Comparison of ENCODE assay signal across 8 mouse cellular contexts in genomic region chr7:141228279-141229067, GRCm38 (mm10). TPM values are rescaled to one million over a fixed set of nuclear protein-coding genes. Genes with fewer than 3 reads are reported as not detected.
A peak's percentile ranks its signal among the peaks of the same experiment; 100 is the strongest.
DNase-seq lines count a peak whose midpoint lies in the region; ATAC-seq and TF ChIP-seq lines count a peak whose summit lies in the region.

Gene Phrf1, plus strand, starts transcription at chr7:141228784.

- peak; percentile 95 for DNase-seq in 416B (ENCODE audit: low read depth)
- DNase-seq in heart, adult 9 months (ENCODE audit: low spot score in 2 of 2), result peak; percentile 80 to 90
- peak; percentile 75 to 90 for DNase-seq in monocyte, adult 2 months (ENCODE audit: low read depth in 1 of 2, low spot score in 2 of 2)
- peak; percentile 83 to 85 for DNase-seq in spleen, postnatal 36 days (ENCODE audit: low spot score in 2 of 2)

- ATAC-seq in embryonic facial prominence, embryonic 15.5 days (ENCODE audit: insufficient number of reproducible peaks, low FRiP score, low TSS enrichment, low read depth), result peak; percentile 92
- peak; percentile 94 for ATAC-seq in kidney, embryonic 14.5 days (ENCODE audit: low FRiP score, low TSS enrichment)
- peak; percentile 86 for ATAC-seq in limb, embryonic 15.5 days (ENCODE audit: insufficient number of reproducible peaks, low FRiP score, low TSS enrichment, low read depth)

- WGBS in bone marrow, adult 2 months, result under 1% methylated on average over 76 of the region's 76 CpGs
- WGBS in embryonic facial prominence, embryonic 15.5 days, result under 1% methylated on average over 76 of the region's 76 CpGs
- under 1% methylated on average over 74 of the region's 76 CpGs for WGBS in kidney, embryonic 14.5 days
- under 1% methylated on average over 76 of the region's 76 CpGs for WGBS in limb, embryonic 15.5 days

- peaks cover 21% of the 10 kb centered on the region for H3K36me3 ChIP-seq in embryonic facial prominence, embryonic 15.5 days
- H3K36me3 ChIP-seq in kidney, embryonic 14.5 days (ENCODE audit: control insufficient read depth, insufficient read depth, low read length), result peaks cover 28% of the 10 kb centered on the region
- H3K36me3 ChIP-seq in limb, embryonic 15.5 days, result peaks cover 28% of the 10 kb centered on the region

- no peaks in the 10 kb centered on the region for H3K9me3 ChIP-seq in embryonic facial prominence, embryonic 15.5 days (replicated peaks)
- no peaks in the 10 kb centered on the region for H3K9me3 ChIP-seq in kidney, embryonic 14.5 days (ENCODE audit: control insufficient read depth, low read length)
- no peaks in the 10 kb centered on the region for H3K9me3 ChIP-seq in limb, embryonic 15.5 days

- peaks cover 3% of the 10 kb centered on the region; the same call in 1 of the 2 replicates for H3K4me1 ChIP-seq in bone marrow, adult 2 months (ENCODE audit: control insufficient read depth, insufficient read depth, low read length)
- H3K4me1 ChIP-seq in embryonic facial prominence, embryonic 15.5 days, result peaks cover 22% of the 10 kb centered on the region
- H3K4me1 ChIP-seq in kidney, embryonic 14.5 days (ENCODE audit: control insufficient read depth, insufficient read depth, low read length), result peaks cover 18% of the 10 kb centered on the region
- peaks cover 22% of the 10 kb centered on the region for H3K4me1 ChIP-seq in limb, embryonic 15.5 days

- H3K27ac ChIP-seq in bone marrow, adult 2 months (ENCODE audit: control insufficient read depth, insufficient read depth, low read depth, low read length, poor library complexity), result peak within 1 kb of the TSS; percentile 89
- H3K27ac ChIP-seq in embryonic facial prominence, embryonic 15.5 days (replicated peaks), result peak within 1 kb of the TSS; percentile 96
- H3K27ac ChIP-seq in kidney, embryonic 14.5 days (ENCODE audit: low read depth, low read length), result peak within 1 kb of the TSS; percentile 73
- peak within 1 kb of the TSS; percentile 96 for H3K27ac ChIP-seq in limb, embryonic 15.5 days

- H3K4me2 ChIP-seq in embryonic facial prominence, embryonic 15.5 days (replicated peaks), result peak within 1 kb of the TSS; percentile 74
- H3K4me2 ChIP-seq in kidney, embryonic 14.5 days (replicated peaks; ENCODE audit: low read depth, low read length), result peak within 1 kb of the TSS; percentile 80
- peak within 1 kb of the TSS; percentile 71 for H3K4me2 ChIP-seq in limb, embryonic 15.5 days

- H3K4me3 ChIP-seq in bone marrow, adult 2 months (replicated peaks; ENCODE audit: control insufficient read depth, low read depth, low read length), result peak within 1 kb of the TSS; percentile 73
- H3K4me3 ChIP-seq in embryonic facial prominence, embryonic 15.5 days (replicated peaks), result peak within 1 kb of the TSS; percentile 100
- H3K4me3 ChIP-seq in kidney, embryonic 14.5 days (ENCODE audit: low read length), result peak within 1 kb of the TSS; percentile 100
- peak within 1 kb of the TSS; percentile 100 for H3K4me3 ChIP-seq in limb, embryonic 15.5 days

- TF ChIP-seq CTCF in bone marrow, adult 2 months (IDR thresholded peaks at IDR 0.05; ENCODE audit: control insufficient read depth, insufficient read depth, low read length), result peak; percentile 97

- TF ChIP-seq POLR2A in bone marrow, adult 2 months (IDR thresholded peaks at IDR 0.05; ENCODE audit: borderline replicate concordance, control insufficient read depth, low read depth, low read length), result peak; percentile 48; the same call in 1 of the 2 replicates

- H3K27me3 ChIP-seq in embryonic facial prominence, embryonic 15.5 days, result no peaks in the 10 kb centered on the region
- H3K27me3 ChIP-seq in kidney, embryonic 14.5 days (ENCODE audit: control insufficient read depth, insufficient read depth, low read length), result no peaks in the 10 kb centered on the region
- H3K27me3 ChIP-seq in limb, embryonic 15.5 days, result no peaks in the 10 kb centered on the region

- peak within 1 kb of the TSS; percentile 93 for H3K9ac ChIP-seq in embryonic facial prominence, embryonic 15.5 days
- peak within 1 kb of the TSS; percentile 98 for H3K9ac ChIP-seq in kidney, embryonic 14.5 days (ENCODE audit: low read depth, low read length)
- peak within 1 kb of the TSS; percentile 97 for H3K9ac ChIP-seq in limb, embryonic 15.5 days

RNA-seq across cellular contexts. Expression of gene Phrf1, which starts in this region (rescaled TPM):
- polyA plus RNA-seq in bone marrow, adult 2 months (2011; ENCODE audit: insufficient read depth, insufficient read length, low replicate concordance, missing spikeins), result 76.7 and 130 TPM in 2 replicates
- polyA plus RNA-seq in embryonic facial prominence, embryonic 15.5 days (2015; fragmentation: Nextera tagmentation; extraction: Ambion mirVana), result 68.7 and 73.2 TPM in 2 replicates
- 48.5 and 82.6 TPM in 2 replicates for polyA plus RNA-seq in kidney, embryonic 14.5 days (2014; fragmentation: Nextera tagmentation; extraction: Ambion mirVana)
- 64.3 and 68.9 TPM in 2 replicates for polyA plus RNA-seq in limb, embryonic 15.5 days (2015; fragmentation: Nextera tagmentation; extraction: Ambion mirVana)

Comparison
In these comparisons a context has a peak if more than half of its experiments do, and no peak if none do; other contexts are left out.
1. Peak in every context shown above with its lines: DNase-seq, ATAC-seq, H3K4me3 ChIP-seq and H3K27ac ChIP-seq.